Mouse (Mus musculus) midbrain, postnatal 0 days (tissue): Measurements from ENCODE around the gene Gm28042. TPM values are rescaled to one million over a fixed set of nuclear protein-coding genes. Genes with fewer than 3 reads are reported as not detected.
A peak's percentile ranks its signal among the peaks of the same experiment; 100 is the strongest.

Experiments used
- ATAC-seq: fragments of 200-750 bp; cut with Nextera tagmentation; 2 replicates; pipeline ENCODE4 v1.8.0; 2017; ENCODE audit warnings: moderate number of reproducible peaks, mild to moderate bottlenecking, moderate TSS enrichment, moderate library complexity; ENCODE audit not compliant: low FRiP score
- DNase-seq: peaks from one replicate; pipeline ENCODE4 v3.0.0-alpha.2; 2015; ENCODE audit warnings: low spot score
- H3K27ac ChIP-seq: fragments of 300-500 bp; sonication (generic); 2 replicates; pipeline ENCODE4 v1.5.1; 2014; ENCODE audit warnings: low read depth, mild to moderate bottlenecking, low read length, mixed read lengths
- H3K27me3 ChIP-seq: fragments of 300-500 bp; sonication (generic); 2 replicates; pipeline ENCODE4 v1.6.1; 2014; ENCODE audit warnings: low read length, control low read depth, mixed read lengths; ENCODE audit not compliant: insufficient read depth
- H3K36me3 ChIP-seq: fragments of 300-500 bp; sonication (generic); 2 replicates; pipeline ENCODE4 v1.6.1; 2014; ENCODE audit warnings: low read length, control low read depth, mixed read lengths; ENCODE audit not compliant: insufficient read depth
- H3K4me1 ChIP-seq: fragments of 300-500 bp; sonication (generic); 2 replicates; pipeline ENCODE4 v1.6.1; 2014; ENCODE audit warnings: mild to moderate bottlenecking, control low read depth, antibody characterized with exemption, low read length, mixed read lengths; ENCODE audit not compliant: insufficient read depth
- H3K4me2 ChIP-seq: fragments of 300-500 bp; sonication (generic); 2 replicates; pipeline ENCODE4 v1.6.1; 2014; ENCODE audit warnings: low read depth, mild to moderate bottlenecking, low read length, mixed read lengths; ENCODE audit not compliant: poor library complexity, severe bottlenecking
- H3K4me3 ChIP-seq: fragments of 300-500 bp; sonication (generic); 2 replicates; pipeline ENCODE4 v1.5.1; 2014; ENCODE audit warnings: low read depth, mild to moderate bottlenecking, low read length, moderate library complexity
- H3K9ac ChIP-seq: fragments of 300-500 bp; sonication (generic); replicated peaks from 2 replicates; pipeline ENCODE4 v1.6.1; 2014; ENCODE audit warnings: mild to moderate bottlenecking, low read length, moderate library complexity, mixed read lengths; ENCODE audit not compliant: poor library complexity, severe bottlenecking
- H3K9me3 ChIP-seq: fragments of 300-500 bp; sonication (generic); 2 replicates; pipeline ENCODE4 v1.6.1; 2016; ENCODE audit warnings: low read length, control low read depth
- CTCF ChIP-seq: IDR thresholded peaks from 2 replicates; pipeline ENCODE4 v1.5.1; 2016; ENCODE audit warnings: antibody characterized with exemption, mild to moderate bottlenecking
- WGBS: fragments of 180-500 bp; shearing (Covaris S2); extraction: QIAGEN DNeasy Blood & Tissue Kit; methylation state at CpG from one replicate; pipeline ENCODE4 v1.1.7; 2014; 5-methylcytosine and 5-hydroxymethylcytosine counted together
- polyA plus RNA-seq: library from polyadenylated mRNA; unstranded; fragments of >200 nt; fragmentation: Nextera tagmentation; extraction: Ambion mirVana; gene quantifications from 2 replicates; pipeline ENCODE4 v1.2.1, GENCODE M21; 2015
- total RNA-seq: library from RNA; depleted of rRNA; stranded (reverse); fragments of >200 nt; gene quantifications from 2 replicates; pipeline ENCODE4 v1.2.3, GENCODE M21; 2014; rRNA removed

Gm28042 gene
- 3.7 and 6.6 TPM in 2 replicates for total RNA-seq
- polyA plus RNA-seq: 0.98 and 2.5 TPM in 2 replicates

DNA sequence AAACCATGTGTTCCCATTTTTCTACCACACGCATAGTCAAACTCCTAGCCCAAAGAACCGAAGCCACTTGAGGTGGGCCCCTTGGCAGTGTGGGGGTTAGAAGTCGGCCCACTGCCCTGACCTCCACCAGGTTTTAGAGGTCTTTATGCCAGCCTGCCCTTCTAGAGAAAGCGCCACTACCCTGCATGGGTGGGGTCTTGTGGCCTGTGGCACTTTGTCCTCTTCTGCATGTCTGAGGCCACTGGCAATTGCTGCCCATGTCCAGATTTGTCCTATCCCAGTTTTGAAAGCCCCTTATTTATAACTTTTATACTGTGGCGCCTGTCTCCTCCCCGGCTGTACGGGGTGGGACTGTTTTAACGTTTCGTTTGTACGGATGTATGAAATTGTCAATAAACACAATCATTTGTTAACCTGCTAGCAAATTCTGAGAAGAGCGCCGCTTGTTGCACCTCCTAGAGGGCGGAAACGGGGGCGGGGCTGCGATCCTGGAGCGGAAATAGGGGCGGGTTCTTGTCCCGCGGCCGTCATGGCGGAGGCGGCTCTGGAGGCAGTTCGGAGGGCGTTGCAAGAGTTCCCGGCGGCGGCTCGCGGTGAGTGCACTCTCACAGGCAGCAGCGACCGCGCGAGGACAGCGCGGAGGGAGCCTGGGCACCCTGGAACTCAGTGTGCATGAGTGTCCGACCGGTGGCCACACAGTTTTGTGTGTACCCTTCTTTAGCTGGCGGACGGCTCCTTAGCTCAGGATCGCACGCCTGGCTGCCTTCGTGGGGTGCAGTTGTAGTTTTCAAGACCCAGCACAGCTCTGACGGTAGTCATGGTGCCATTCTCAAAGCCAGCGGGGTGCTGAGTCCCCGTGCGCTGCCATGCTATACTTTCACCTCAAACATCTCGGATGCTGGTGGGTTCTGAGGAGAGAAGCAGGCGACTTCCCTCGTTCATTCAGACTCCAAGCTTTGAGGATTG, at the start of gene Gm28042, which contains the start of gene Jmjd7:
TSS of gene Gm28042 (plus strand) at position 510 of the 966 bp plus-strand sequence.
TSS of gene Jmjd7 (plus strand) at position 500 of the 966 bp plus-strand sequence.
- WGBS: 5% methylated on average over 48 of the region's 50 CpGs
- peak; percentile 50 for TF ChIP-seq CTCF
- Histone ChIP-seq H3K27me3 (no peaks in the 10 kb centered on the region), H3K36me3 (peaks cover 41% of the 10 kb centered on the region), H3K9ac (peak within 1 kb of the TSS; percentile 56), H3K27ac (peak within 1 kb of the TSS; percentile 81), H3K4me3 (peak within 1 kb of the TSS; percentile 58), H3K4me2 (peak within 1 kb of the TSS; percentile 64), H3K9me3 (no peaks in the 10 kb centered on the region), H3K4me1 (peaks cover 9% of the 10 kb centered on the region; the same call in 1 of the 2 replicates)
- DNase-seq (peak; percentile 89), ATAC-seq (peak; percentile 80)

DNA sequence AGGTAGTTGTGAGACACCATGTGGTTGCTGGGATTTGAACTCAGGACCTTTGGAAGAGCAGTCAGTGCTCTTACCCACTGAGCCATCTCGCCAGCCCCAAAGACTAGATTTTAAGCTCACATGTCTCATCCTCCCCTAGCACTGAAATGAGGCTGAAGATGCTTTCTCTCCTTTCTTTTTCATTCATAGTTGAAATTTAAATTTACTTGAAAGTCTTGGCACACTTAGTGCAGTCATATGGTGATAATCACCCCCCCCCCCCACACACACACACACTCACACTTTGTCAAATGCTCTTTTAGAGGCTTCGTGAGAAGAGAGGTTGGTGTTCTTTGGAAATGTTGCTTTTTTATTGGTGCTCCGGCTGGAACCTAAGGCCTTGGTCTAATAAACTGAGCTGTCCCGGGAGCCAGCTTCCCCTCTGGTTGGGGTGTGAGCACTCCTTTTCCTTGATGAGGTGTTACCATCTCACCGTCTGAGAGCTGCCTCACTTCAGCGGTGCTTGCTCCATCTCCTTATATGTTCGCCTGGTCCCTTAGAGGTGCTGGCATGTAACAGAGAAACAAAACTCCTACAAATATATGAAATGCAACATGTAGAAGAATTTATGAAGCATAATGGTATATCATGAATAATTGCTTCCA, 46.8 kb upstream of the Gm28042 start:
- H3K27me3 ChIP-seq: no peaks in the 10 kb centered on the region
- WGBS: 91% methylated on average over 7 of the region's 7 CpGs
- no peak overlapping the region for H3K4me2 ChIP-seq
- no peaks in the 10 kb centered on the region; the same call in 1 of the 2 replicates for H3K4me1 ChIP-seq
- no peaks in the 10 kb centered on the region for H3K9me3 ChIP-seq
- H3K9ac ChIP-seq: no peak overlapping the region
- peaks cover 7% of the 10 kb centered on the region; the same call in 1 of the 2 replicates for H3K36me3 ChIP-seq
- H3K27ac ChIP-seq: no peak overlapping the region
- no peak for ATAC-seq
- no peak overlapping the region for H3K4me3 ChIP-seq
- TF ChIP-seq CTCF: no peak
- DNase-seq: no peak

DNA sequence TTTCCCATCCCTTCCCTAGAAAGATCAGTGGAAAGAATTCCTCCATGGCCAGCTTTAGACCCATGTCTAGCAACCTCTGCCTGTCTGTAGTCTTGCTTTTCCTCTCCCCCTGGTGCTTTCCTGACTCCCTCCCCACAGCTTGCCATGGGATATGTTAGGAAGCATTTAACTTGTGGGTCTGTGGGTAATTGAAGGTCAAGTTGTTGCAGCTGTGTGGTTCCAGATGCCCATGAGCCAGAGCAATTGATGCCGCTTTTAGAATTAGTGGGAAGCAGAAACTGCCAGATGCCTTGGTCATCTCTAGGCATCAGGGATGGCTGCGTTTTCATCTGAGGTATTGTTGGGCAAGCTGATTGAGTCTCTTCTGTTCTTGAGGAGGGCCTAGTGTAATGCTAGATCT, 45.7 kb upstream of the Gm28042 start:
- Histone ChIP-seq H3K36me3 (peaks cover 7% of the 10 kb centered on the region; the same call in 1 of the 2 replicates), H3K9me3 (no peaks in the 10 kb centered on the region), H3K9ac (no peak overlapping the region), H3K27ac (no peak overlapping the region), H3K4me1 (no peaks in the 10 kb centered on the region; the same call in 1 of the 2 replicates), H3K4me2 (no peak overlapping the region), H3K4me3 (no peak overlapping the region), H3K27me3 (no peaks in the 10 kb centered on the region)
- no peak for ATAC-seq
- 89% methylated on average over 2 of the region's 2 CpGs for WGBS
- DNase-seq: no peak
- TF ChIP-seq CTCF: no peak

DNA sequence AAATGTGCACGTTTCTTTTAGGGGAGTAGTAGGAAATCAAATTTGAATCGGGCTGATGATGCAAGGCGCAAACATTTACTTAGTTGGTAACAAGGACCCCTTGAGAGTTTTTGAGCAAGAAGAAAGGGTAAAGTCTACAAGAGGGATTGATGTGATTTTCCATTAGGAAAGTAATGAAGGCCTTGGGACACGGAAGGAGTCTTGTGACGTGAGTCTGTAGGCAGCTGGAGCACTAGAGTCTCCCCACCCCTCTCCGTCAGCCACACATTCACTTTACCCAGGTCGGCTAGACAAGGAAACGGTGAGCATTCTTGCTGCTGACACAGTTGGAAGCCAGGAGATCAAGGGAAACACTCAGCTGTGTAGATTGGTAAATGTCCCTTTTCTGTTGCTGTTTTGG, 41.4 kb upstream of the Gm28042 start:
- no peaks in the 10 kb centered on the region for H3K27me3 ChIP-seq

DNA sequence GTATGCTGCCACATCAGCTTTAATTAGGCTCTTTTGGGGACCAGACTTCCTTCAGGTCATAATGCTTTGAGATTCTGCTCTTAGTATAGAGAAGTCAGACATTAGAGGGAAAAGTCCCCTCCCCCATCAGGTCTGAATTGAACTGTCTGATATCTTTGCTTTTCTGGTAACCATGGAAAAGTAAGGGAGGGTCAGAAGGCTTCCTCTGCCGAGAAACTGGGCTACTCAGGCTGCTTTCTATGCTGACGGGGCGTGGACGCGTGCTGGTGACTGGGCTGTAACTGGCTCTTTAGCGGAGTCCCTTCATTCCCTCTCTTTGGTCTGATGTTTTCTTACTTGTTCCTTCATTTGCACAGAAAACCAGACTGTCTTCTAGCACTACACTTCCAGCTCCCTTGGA, 40.9 kb upstream of the Gm28042 start:
- Histone ChIP-seq H3K4me2 (no peak overlapping the region), H3K27me3 (no peaks in the 10 kb centered on the region), H3K4me1 (no peaks in the 10 kb centered on the region), H3K9ac (no peak overlapping the region), H3K9me3 (no peaks in the 10 kb centered on the region), H3K36me3 (peaks cover 7% of the 10 kb centered on the region; the same call in 1 of the 2 replicates), H3K4me3 (no peak overlapping the region), H3K27ac (no peak overlapping the region)
- DNase-seq (no peak), ATAC-seq (no peak)
- WGBS: 71% methylated on average over 6 of the region's 6 CpGs
- TF ChIP-seq CTCF: no peak

More for the DNA sequence above, 41.4 kb upstream of the Gm28042 start:
- 67% methylated on average over 8 of the region's 8 CpGs for WGBS
- ATAC-seq (no peak), DNase-seq (no peak)
- H3K9ac ChIP-seq: no peak overlapping the region
- H3K9me3 ChIP-seq: no peaks in the 10 kb centered on the region
- H3K4me3 ChIP-seq: no peak overlapping the region
- H3K4me2 ChIP-seq: no peak overlapping the region
- peaks cover 7% of the 10 kb centered on the region; the same call in 1 of the 2 replicates for H3K36me3 ChIP-seq
- TF ChIP-seq CTCF: no peak
- no peak overlapping the region for H3K27ac ChIP-seq
- H3K4me1 ChIP-seq: no peaks in the 10 kb centered on the region
